Mouse (Mus musculus) bone marrow macrophage, adult 2 months (primary cell): ENCODE data around the gene Bpifb4. TPM values are rescaled to one million over a fixed set of nuclear protein-coding genes. Genes with fewer than 3 reads are reported as not detected.

Source experiments
- H3K27ac ChIP-seq: 2 replicates; pipeline ENCODE4 v1.5.1; 2012; ENCODE audit warnings: low read depth, low read length; ENCODE audit not compliant: insufficient read depth
- H3K4me1 ChIP-seq: 2 replicates; pipeline ENCODE4 v1.6.1; 2012; ENCODE audit warnings: low read length; ENCODE audit not compliant: control insufficient read depth, insufficient read depth
- H3K4me3 ChIP-seq: 2 replicates; pipeline ENCODE4 v1.5.1; 2012; ENCODE audit warnings: mild to moderate bottlenecking, low read length, moderate library complexity; ENCODE audit not compliant: insufficient read depth
- CTCF ChIP-seq: IDR thresholded peaks from 2 replicates; pipeline ENCODE4 v1.5.1; 2012; ENCODE audit warnings: low read depth, mild to moderate bottlenecking, low read length, moderate library complexity
- POLR2A ChIP-seq: IDR thresholded peaks from 2 replicates; pipeline ENCODE4 v1.6.1; 2012; ENCODE audit warnings: mild to moderate bottlenecking, low read depth, low read length, borderline replicate concordance
- polyA plus RNA-seq: library from polyadenylated mRNA; stranded (reverse); fragments of >200 nt; gene quantifications from 2 replicates; pipeline ENCODE4 v1.2.4, GENCODE M21; 2012; ENCODE audit not compliant: missing spikeins, insufficient read depth, insufficient read length

Gene Bpifb4
- polyA plus RNA-seq, 1 experiment, result not detected

- peak; percentile 41 for TF ChIP-seq CTCF
- TF ChIP-seq POLR2A, result no peak
- Histone ChIP-seq H3K27ac (no peak overlapping the region), H3K4me1 (no peaks in the 10 kb centered on the region), H3K4me3 (no peak overlapping the region)
Measured at GRCm38 (mm10) chr2:153995770-153996169, 57.8 kb downstream of the Bpifb4 start.

- TF ChIP-seq CTCF, result no peak
- TF ChIP-seq POLR2A, result no peak
- H3K4me3 ChIP-seq, result no peak overlapping the region
- no peaks in the 10 kb centered on the region for H3K4me1 ChIP-seq
- H3K27ac ChIP-seq, result no peak overlapping the region
Measured at GRCm38 (mm10) chr2:154000501-154000900, 62.5 kb downstream of the Bpifb4 start.

DNA sequence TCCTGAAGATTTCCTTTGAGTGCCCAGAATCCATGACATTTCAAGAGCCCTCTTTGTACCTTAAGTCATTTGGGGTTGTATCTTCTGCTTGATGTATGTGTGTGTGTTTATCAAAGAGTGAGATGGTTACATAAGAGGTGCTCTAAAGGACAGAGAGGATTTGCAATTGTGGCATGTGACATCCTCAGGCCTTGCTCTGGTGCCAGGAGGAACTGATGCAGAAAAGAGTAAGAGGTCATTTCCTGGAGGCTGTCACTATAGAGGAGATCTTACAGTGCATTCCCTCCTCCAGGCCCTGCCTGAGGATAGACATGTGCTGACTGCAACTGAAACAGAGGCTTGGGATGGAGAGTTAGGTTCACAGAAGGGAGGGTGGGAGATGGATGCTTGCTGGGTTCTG is 63.0 kb downstream of the Bpifb4 start:
- Histone ChIP-seq H3K4me3 (no peak overlapping the region), H3K4me1 (no peaks in the 10 kb centered on the region), H3K27ac (no peak overlapping the region)
- TF ChIP-seq CTCF (no peak), POLR2A (no peak)

GRCm38 (mm10) chr2:154004456-154004855 is 66.4 kb downstream of the Bpifb4 start:
- Histone ChIP-seq H3K4me3 (no peak overlapping the region), H3K4me1 (no peaks in the 10 kb centered on the region), H3K27ac (no peak overlapping the region)
- TF ChIP-seq POLR2A (no peak), CTCF (no peak)

- TF ChIP-seq POLR2A, result no peak
- Histone ChIP-seq H3K4me1 (no peaks in the 10 kb centered on the region), H3K4me3 (no peak overlapping the region), H3K27ac (no peak overlapping the region)
Measured at GRCm38 (mm10) chr2:154005094-154005493, 67.1 kb downstream of the Bpifb4 start.

DNA sequence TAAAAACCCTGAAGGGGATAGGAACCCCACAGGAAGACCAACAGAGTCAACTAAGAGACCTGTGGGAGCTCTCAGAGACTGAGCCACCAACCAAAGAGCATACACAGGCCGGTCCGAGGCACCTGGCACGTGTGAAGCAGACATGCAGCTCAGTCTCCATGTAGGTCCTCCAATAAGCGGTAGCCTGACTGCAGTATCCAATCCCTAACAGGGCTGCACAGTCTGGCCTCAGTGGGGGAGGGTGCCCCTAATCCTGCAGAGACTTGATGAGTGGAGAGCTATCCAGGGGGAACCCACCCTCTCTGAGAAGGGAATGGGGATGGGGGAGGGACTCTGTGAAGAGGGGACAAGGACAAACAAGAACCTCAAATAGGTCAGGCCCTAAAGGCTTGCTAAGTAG is 67.7 kb downstream of the Bpifb4 start:
- Histone ChIP-seq H3K27ac (no peak overlapping the region), H3K4me1 (no peaks in the 10 kb centered on the region), H3K4me3 (no peak overlapping the region)
- no peak for TF ChIP-seq POLR2A
- TF ChIP-seq CTCF, result no peak

- Histone ChIP-seq H3K4me1 (no peaks in the 10 kb centered on the region), H3K27ac (no peak overlapping the region), H3K4me3 (no peak overlapping the region)
- no peak for TF ChIP-seq CTCF
- no peak for TF ChIP-seq POLR2A
Measured at GRCm38 (mm10) chr2:154006331-154006730, 68.3 kb downstream of the Bpifb4 start.

DNA sequence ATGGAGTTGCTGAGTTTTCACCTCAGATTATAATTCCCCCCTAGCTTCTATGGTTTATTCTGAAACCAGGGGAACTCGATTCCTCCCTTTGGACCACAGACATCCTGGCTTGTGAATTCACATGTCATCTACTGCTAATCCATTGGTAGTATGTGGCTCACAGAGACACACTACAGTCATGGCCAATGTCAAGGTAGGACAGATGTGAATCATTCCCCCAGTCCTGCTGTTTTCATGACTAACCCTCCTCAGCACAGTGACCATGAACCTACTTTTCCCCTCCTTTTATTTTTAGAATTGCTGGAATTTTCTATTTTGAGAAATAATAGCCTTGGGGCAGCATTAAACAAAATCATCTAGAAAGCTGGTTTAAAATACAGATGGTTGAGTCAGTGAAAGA is 69.4 kb downstream of the Bpifb4 start:
- TF ChIP-seq POLR2A, result no peak
- TF ChIP-seq CTCF, result no peak
- Histone ChIP-seq H3K4me1 (no peaks in the 10 kb centered on the region), H3K4me3 (no peak overlapping the region), H3K27ac (no peak overlapping the region)

- no peak within 1 kb of the TSS for H3K4me3 ChIP-seq
- H3K4me1 ChIP-seq, result no peaks in the 10 kb centered on the region
- TF ChIP-seq CTCF, result no peak
- no peak for TF ChIP-seq POLR2A
- no peak within 1 kb of the TSS for H3K27ac ChIP-seq
Measured at GRCm38 (mm10) chr2:154007965-154008364, 70.0 kb downstream of the Bpifb4 start, which contains the start of gene Bpifa2. Gene Bpifa2 (plus strand): TSS chr2:154008265.

Other genes starting within 250 kb of the Bpifb4 start
- not detected in 2 replicates for gene Dnmt3c, start 241.6 kb upstream of the Bpifb4 start, polyA plus RNA-seq
- gene Mapre1, start 196.9 kb upstream of the Bpifb4 start, polyA plus RNA-seq, result 93.2 and 93.8 TPM in 2 replicates
- gene Efcab8, start 158.3 kb upstream of the Bpifb4 start, polyA plus RNA-seq, result not detected in 2 replicates
- gene Sun5, start 67.1 kb upstream of the Bpifb4 start, polyA plus RNA-seq, result not detected in 2 replicates
- not detected in 2 replicates for gene Bpifb2, start 63.2 kb upstream of the Bpifb4 start, polyA plus RNA-seq
- gene Bpifb6, start 37.8 kb upstream of the Bpifb4 start, polyA plus RNA-seq, result not detected in 2 replicates
- not detected in 2 replicates for gene Bpifb3, start 20.0 kb upstream of the Bpifb4 start, polyA plus RNA-seq
- gene Bpifa6, start 36.7 kb downstream of the Bpifb4 start, polyA plus RNA-seq, result not detected in 2 replicates
- not detected in 2 replicates for gene Bpifa2, start 70.1 kb downstream of the Bpifb4 start, polyA plus RNA-seq
- gene Bpifa3, start 192.1 kb downstream of the Bpifb4 start, polyA plus RNA-seq, result not detected in 2 replicates
- gene Bpifa1, start 204.7 kb downstream of the Bpifb4 start, polyA plus RNA-seq, result not detected in 2 replicates
- not detected in 2 replicates for gene Bpifa5, start 224.4 kb downstream of the Bpifb4 start, polyA plus RNA-seq